Mouse (Mus musculus): ENCODE results near the gene Efcab11.

DNA sequence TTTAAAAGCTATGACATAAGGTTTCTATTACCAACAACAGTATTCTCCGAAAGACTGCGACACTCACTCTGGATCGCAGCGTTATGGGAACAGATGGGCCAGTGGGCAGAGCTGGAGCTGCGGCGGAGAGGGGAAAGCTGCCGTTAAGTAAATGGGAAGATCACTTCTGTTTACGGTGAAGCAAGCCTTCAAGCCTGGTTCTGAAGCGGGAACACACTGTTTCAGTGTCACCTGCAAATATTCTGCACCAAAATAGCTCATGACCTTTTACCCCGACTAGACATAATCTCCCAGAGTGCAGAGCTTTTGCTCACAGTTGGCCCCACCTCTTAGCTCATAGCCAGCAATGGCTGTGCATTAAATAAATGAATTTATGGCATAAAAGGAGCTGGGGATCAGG, 162.9 kb downstream of the Efcab11 start:
- TF ChIP-seq CTCF (IDR thresholded peaks at IDR 0.05; ENCODE audit: extremely low read depth, insufficient read length, insufficient replicate concordance, low read depth, low read length) = no peak
- no peak for TF ChIP-seq POLR2A (IDR thresholded peaks at IDR 0.05; ENCODE audit: low read depth, low read length)

Data from small intestine, adult 2 months (tissue).